Mouse (Mus musculus) stomach, embryonic 15.5 days (tissue): Measurements from ENCODE around the gene Creb1. TPM values are rescaled to one million over a fixed set of nuclear protein-coding genes. Genes with fewer than 3 reads are reported as not detected.
"Not testable (repeated sequence)": the region's sequence is repeated elsewhere in the genome, so short reads cannot be mapped to it uniquely, and the experiment has no call there.

Experiments
- ATAC-seq: fragments of 200-750 bp; cut with Nextera tagmentation; 2 replicates; pipeline ENCODE4 v1.8.0; 2017; ENCODE audit warnings: low read depth, moderate number of reproducible peaks, moderate TSS enrichment; ENCODE audit not compliant: insufficient read depth, low FRiP score
- H3K27ac ChIP-seq: fragments of 300-500 bp; sonication (generic); 2 replicates; pipeline ENCODE4 v1.5.1; 2015; ENCODE audit warnings: mild to moderate bottlenecking, inconsistent platforms
- H3K27me3 ChIP-seq: fragments of 300-500 bp; sonication (generic); replicated peaks from 2 replicates; pipeline ENCODE4 v1.6.1; 2015; ENCODE audit warnings: inconsistent platforms
- H3K36me3 ChIP-seq: fragments of 300-500 bp; sonication (generic); 2 replicates; pipeline ENCODE4 v1.6.1; 2015; ENCODE audit warnings: inconsistent platforms
- H3K4me1 ChIP-seq: fragments of 300-500 bp; sonication (generic); 2 replicates; pipeline ENCODE4 v1.6.1; 2015; ENCODE audit warnings: inconsistent platforms
- H3K4me2 ChIP-seq: fragments of 300-500 bp; sonication (generic); 2 replicates; pipeline ENCODE4 v1.6.1; 2015; ENCODE audit warnings: mild to moderate bottlenecking, inconsistent platforms
- H3K4me3 ChIP-seq: fragments of 300-500 bp; sonication (generic); replicated peaks from 2 replicates; pipeline ENCODE4 v1.5.1; 2015; ENCODE audit warnings: inconsistent platforms
- H3K9ac ChIP-seq: fragments of 300-500 bp; sonication (generic); 2 replicates; pipeline ENCODE4 v1.6.1; 2015; ENCODE audit warnings: inconsistent platforms
- H3K9me3 ChIP-seq: fragments of 300-500 bp; sonication (generic); 2 replicates; pipeline ENCODE4 v1.6.1; 2016; ENCODE audit warnings: inconsistent platforms
- WGBS: fragments of 180-500 bp; shearing (Covaris S2); methylation state at CpG from one replicate; pipeline ENCODE4 v1.1.7; 2015; 5-methylcytosine and 5-hydroxymethylcytosine counted together
- polyA plus RNA-seq: library from polyadenylated mRNA; unstranded; fragments of >200 nt; fragmentation: Nextera tagmentation; extraction: Ambion mirVana; gene quantifications from 2 replicates; pipeline ENCODE4 v1.2.1, GENCODE M21; 2015

Gene Creb1
- polyA plus RNA-seq, 1 experiment from 2014 or later = 27.5 TPM

DNA sequence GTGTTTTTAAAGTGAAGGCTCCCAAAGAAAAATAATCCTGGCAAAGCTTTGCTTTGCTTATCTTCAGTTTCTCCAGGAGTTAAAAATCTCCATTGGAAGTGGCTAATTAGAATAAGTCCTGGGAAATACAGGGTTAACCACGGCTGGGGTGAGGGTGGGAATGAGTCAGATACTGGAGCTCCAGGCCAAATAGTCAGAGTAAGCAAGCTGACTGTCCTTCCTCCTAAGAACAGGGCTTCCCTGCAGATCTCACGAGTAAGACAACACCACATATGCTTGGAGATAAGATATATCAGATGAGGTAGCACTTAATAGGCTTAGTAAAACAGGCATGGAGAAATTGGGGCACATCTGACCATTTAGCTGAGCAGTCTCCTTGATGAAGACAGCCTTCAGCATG lies 19.5 kb downstream of the Creb1 start:
- no peak for ATAC-seq
- 48% methylated on average over 2 of the region's 2 CpGs for WGBS

DNA sequence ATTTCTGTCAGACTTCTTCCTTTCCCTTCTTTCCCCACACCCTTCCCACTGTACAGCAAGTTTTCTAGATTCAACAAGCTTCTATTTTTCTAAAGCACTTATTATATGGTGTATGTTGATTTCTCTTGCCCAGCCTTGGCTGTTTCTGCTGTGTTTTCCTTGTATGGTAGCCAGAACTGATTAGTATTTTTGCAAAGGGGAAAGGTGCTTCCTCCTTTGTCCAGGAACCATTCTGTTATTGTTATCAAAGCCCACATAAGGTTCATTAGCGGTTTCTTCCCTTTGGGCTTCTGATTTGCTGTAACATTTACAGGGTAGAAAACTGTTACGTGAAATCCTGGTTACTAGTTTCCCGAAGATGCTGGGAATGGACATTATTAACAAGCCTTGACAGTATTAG lies 27.7 kb downstream of the Creb1 start:
- Histone ChIP-seq H3K4me3 (no peak overlapping the region), H3K4me2 (no peak overlapping the region), H3K9me3 (no peaks in the 10 kb centered on the region), H3K9ac (no peak overlapping the region), H3K27me3 (no peaks in the 10 kb centered on the region), H3K4me1 (no peaks in the 10 kb centered on the region), H3K36me3 (peaks cover 2% of the 10 kb centered on the region; the same call in 1 of the 2 replicates), H3K27ac (no peak overlapping the region)
- no peak for ATAC-seq
- WGBS = 91% methylated on average over 3 of the region's 3 CpGs

More for the DNA sequence above, 19.5 kb downstream of the Creb1 start:
- H3K27ac ChIP-seq = no peak overlapping the region
- no peaks in the 10 kb centered on the region; the same call in 1 of the 2 replicates for H3K36me3 ChIP-seq
- H3K9me3 ChIP-seq = no peaks in the 10 kb centered on the region
- H3K4me3 ChIP-seq = no peak overlapping the region
- H3K4me2 ChIP-seq = no peak overlapping the region
- no peaks in the 10 kb centered on the region for H3K4me1 ChIP-seq
- H3K9ac ChIP-seq = no peak overlapping the region
- H3K27me3 ChIP-seq = no peaks in the 10 kb centered on the region

DNA sequence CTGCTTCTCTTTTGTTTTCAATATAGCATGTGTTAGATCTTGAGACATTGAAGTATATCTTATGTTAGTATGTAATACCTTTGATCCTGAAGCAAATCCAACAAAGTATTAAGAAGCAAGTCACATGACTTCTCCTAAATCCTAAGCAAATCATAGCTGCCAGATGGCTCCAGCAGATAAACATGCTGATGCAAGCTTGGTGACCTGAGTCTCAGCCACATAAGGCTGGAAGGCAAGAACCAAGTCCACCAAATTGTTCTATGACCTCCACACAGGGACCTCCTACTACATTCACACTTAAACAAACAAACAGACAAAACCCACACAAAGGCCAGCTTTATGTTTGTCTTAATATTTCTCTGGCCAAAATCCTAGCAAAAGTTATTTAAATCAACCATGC lies 35.8 kb downstream of the Creb1 start:
- H3K4me1 ChIP-seq = no peaks in the 10 kb centered on the region
- H3K27ac ChIP-seq = no peak overlapping the region
- H3K4me3 ChIP-seq = no peak overlapping the region
- peaks cover 8% of the 10 kb centered on the region; the same call in 1 of the 2 replicates for H3K36me3 ChIP-seq
- no peak for ATAC-seq
- H3K4me2 ChIP-seq = no peak overlapping the region
- no peaks in the 10 kb centered on the region for H3K9me3 ChIP-seq
- no peaks in the 10 kb centered on the region for H3K27me3 ChIP-seq
- H3K9ac ChIP-seq = no peak overlapping the region

DNA sequence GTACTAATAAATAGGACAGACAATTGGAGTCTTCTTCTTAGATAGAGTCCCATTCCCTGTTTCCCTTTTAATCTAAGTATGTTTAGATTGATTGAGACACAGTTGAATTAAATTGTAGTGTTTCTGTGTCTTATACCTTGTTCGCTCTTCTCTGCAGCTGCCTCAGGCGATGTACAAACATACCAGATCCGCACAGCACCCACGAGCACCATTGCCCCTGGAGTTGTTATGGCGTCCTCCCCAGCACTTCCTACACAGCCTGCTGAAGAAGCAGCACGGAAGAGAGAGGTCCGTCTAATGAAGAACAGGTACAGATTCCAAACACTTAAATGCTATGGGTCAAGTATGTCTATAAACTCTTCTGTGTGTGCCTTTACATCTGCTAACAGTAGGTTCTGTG lies 43.6 kb downstream of the Creb1 start:
- Histone ChIP-seq H3K27me3 (no peaks in the 10 kb centered on the region), H3K36me3 (peaks cover 7% of the 10 kb centered on the region; the same call in 1 of the 2 replicates), H3K4me3 (no peak overlapping the region), H3K9me3 (no peaks in the 10 kb centered on the region), H3K4me2 (no peak overlapping the region), H3K4me1 (no peaks in the 10 kb centered on the region), H3K27ac (no peak overlapping the region), H3K9ac (no peak overlapping the region)
- 87% methylated on average over 7 of the region's 7 CpGs for WGBS
- no peak for ATAC-seq

DNA sequence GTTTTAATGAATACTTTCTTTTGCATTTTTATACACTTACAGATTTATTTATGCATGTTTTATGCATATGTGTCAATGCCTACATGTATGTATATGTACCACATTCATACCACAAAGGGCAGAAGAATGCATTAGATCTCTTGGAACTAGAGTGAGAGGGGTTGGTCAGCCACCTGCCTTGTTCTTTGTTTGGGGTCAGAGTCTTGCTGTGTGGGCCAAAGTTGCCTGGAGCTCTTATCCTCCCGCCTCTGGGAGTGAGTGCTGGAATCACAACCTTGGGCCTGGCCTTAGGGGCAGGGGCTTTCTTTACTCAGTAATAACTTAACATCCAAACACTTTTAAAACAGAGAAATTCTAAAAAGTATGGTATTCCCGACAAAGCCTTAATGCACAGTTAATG lies 44.3 kb downstream of the Creb1 start:
- peaks cover 11% of the 10 kb centered on the region; the same call in 1 of the 2 replicates for H3K36me3 ChIP-seq
- WGBS = 81% methylated on average over 2 of the region's 2 CpGs
- H3K9me3 ChIP-seq = no peaks in the 10 kb centered on the region

DNA sequence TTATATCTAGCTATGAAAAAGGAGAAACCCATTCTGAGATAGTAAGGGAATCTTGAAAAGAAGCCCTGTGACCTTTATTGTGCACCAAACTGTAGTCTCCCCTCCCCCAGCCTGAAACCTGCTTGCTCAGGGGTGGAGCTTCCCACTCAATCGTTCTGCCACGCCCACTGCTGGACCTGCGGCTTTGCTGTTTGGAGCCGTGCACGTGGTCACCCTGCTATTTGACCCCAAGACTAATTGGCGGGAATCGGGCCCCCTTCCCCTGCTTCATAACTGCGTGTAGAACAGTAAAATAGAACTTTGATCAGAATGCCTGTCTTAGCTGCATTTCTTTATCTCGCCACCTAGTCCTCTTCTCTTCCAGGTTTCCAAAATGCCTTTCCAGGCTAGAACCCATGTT lies 45.5 kb downstream of the Creb1 start:
- not testable (repeated sequence) for H3K4me1 ChIP-seq, H3K4me2 ChIP-seq, H3K9ac ChIP-seq, ATAC-seq, H3K27ac ChIP-seq, H3K4me3 ChIP-seq, H3K9me3 ChIP-seq, H3K27me3 ChIP-seq, H3K36me3 ChIP-seq
- 51% methylated on average over 9 of the region's 9 CpGs for WGBS

More for the DNA sequence above, 44.3 kb downstream of the Creb1 start:
- no peak overlapping the region for H3K9ac ChIP-seq
- no peaks in the 10 kb centered on the region for H3K4me1 ChIP-seq
- no peak for ATAC-seq
- no peak overlapping the region for H3K27ac ChIP-seq
- no peaks in the 10 kb centered on the region for H3K27me3 ChIP-seq
- H3K4me2 ChIP-seq = no peak overlapping the region
- H3K4me3 ChIP-seq = no peak overlapping the region

DNA sequence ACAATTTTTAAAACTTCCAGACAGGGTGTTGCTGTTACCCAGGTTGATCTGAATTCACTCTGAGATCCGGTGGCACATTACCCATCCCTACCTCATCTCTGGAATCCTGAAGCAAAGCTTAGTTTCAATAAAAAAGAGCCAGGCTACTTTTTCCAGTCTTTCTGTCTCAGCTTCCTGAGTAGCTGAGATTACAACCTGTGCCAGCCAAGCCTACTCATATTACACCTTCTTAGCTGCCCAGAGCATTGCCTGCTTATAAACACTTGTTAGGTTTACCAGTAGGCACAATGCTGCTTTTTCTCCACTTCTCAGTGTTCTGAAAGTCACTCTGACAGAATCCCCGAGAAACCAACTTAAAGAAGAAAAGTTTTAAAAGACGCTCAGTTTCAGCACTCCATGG lies 46.4 kb downstream of the Creb1 start:
- no peaks in the 10 kb centered on the region for H3K4me1 ChIP-seq
- WGBS = 93% methylated on average over 3 of the region's 3 CpGs
- no peak for ATAC-seq
- no peaks in the 10 kb centered on the region for H3K27me3 ChIP-seq
- peaks cover 10% of the 10 kb centered on the region; the same call in 1 of the 2 replicates for H3K36me3 ChIP-seq
- H3K9me3 ChIP-seq = no peaks in the 10 kb centered on the region
- no peak overlapping the region for H3K27ac ChIP-seq
- H3K4me2 ChIP-seq = no peak overlapping the region
- no peak overlapping the region for H3K9ac ChIP-seq
- H3K4me3 ChIP-seq = no peak overlapping the region

DNA sequence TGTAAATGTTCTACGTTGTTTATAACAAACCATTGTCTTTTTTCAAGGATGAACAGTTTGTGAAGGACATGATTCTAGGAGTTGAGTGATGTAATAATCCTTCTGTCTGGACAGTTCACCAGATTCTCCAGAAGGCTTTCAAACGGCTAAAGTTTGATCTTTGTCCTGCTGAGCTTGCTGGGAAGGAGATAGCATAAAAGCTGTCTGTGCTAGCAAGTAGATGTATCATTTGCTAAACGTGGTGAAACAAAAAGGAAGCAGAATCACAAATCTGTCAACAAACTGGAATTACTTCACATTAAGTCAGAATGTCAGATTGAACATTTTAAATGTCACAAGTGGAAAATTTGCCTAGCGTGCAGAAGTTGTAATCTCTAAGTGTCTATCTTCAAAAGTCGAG lies 66.5 kb downstream of the Creb1 start:
- Histone ChIP-seq H3K27ac (no peak overlapping the region), H3K4me1 (0 out of 2 replicates have a peak, but pooled peaks cover 4% of the 10 kb centered on the region), H3K4me3 (no peak overlapping the region), H3K4me2 (no peak overlapping the region), H3K9me3 (no peaks in the 10 kb centered on the region), H3K27me3 (no peaks in the 10 kb centered on the region), H3K36me3 (no peaks in the 10 kb centered on the region), H3K9ac (no peak overlapping the region)
- ATAC-seq = no peak
- WGBS = 53% methylated on average over 5 of the region's 5 CpGs

DNA sequence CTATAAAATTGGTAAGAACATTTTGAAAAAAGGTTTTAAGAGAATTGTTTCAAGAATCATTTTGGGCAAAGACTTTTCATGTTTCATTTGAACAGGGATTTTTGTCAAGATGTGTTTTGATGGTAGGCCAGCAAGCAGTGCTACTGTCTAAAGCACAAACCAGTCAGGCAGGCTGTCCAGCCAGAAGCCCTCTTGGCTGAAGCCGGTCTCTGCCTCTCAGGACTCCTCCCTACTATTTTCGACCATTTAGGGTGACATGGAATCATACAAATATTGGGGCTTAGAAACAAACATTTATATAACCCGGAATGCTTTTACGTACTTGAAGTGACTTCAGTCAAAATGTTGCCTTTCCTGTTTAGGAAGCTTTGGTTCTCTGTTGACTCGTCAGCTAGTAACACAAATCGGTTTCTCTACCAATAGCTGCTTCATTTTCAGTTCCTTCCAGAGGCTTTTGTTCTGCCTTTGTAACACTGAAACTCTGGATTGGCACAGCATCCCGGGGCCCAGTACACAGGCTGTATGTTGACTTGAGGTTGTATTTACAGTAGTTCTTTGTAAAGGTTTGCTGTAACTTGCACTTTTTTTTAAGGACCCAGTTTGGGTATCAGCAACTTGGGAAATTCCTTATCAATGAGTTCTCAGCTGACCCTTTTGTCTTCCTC lies 68.1 kb downstream of the Creb1 start:
- Histone ChIP-seq H3K9me3 (no peaks in the 10 kb centered on the region), H3K36me3 (no peaks in the 10 kb centered on the region), H3K4me3 (no peak overlapping the region), H3K4me1 (0 out of 2 replicates have a peak, but pooled peaks cover 4% of the 10 kb centered on the region), H3K4me2 (no peak overlapping the region), H3K27ac (peak overlapping the region; percentile 48; the same call in 1 of the 2 replicates), H3K9ac (no peak overlapping the region), H3K27me3 (no peaks in the 10 kb centered on the region)
- no peak for ATAC-seq
- WGBS = 68% methylated on average over 7 of the region's 7 CpGs

DNA sequence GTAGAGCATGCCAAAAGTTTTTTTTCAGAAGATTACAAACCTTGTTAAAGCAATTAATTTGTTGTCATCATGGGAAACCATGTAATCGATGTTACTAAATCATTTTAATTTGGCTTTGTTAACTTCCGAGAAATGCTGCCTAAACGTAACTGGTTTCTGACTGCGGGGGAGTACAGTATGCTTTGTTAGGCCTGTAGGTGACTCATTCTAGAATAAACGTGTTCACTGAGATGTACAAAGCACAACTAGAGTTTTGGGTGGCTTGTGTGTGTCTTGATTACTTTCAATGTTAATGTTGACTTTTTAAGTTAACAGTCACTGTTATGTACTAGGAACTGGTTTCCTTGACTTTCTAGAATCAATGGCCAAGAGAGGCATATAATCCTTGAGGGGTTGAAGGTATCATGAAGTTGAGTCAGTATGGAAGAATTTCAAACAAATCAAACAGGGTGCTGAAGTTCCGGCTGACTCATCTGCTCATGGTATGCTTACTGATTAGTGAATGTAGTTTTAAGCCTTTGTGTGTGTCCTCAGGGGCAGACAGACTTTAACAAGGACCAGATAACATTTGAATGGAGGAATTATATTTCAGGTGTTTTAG lies 68.9 kb downstream of the Creb1 start:
- H3K27ac ChIP-seq = no peak overlapping the region
- WGBS = 69% methylated on average over 6 of the region's 6 CpGs

DNA sequence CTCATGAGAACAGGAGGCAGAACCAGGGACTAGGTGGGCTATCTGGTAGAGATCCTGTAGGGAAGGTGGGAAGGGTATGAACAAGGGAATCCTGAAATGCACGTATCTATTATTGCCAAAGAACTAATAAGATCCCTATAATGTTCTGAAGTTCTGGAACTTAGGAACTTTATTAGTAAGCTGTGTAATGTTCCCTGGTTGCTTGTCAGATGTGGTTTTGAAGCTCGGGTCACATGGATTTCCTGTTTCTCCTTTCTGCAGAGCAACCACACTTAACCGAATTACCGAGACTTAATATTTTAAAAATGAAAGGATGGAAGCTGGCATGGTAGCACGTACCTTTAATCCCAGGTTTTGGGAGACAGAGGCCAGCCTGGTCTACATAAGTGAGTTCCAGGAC lies 70.9 kb downstream of the Creb1 start:
- ATAC-seq = no peak
- Histone ChIP-seq H3K4me3 (no peak overlapping the region), H3K27ac (no peak overlapping the region), H3K9me3 (no peaks in the 10 kb centered on the region), H3K4me2 (no peak overlapping the region), H3K27me3 (no peaks in the 10 kb centered on the region), H3K9ac (no peak overlapping the region), H3K36me3 (peaks cover 8% of the 10 kb centered on the region; the same call in 1 of the 2 replicates), H3K4me1 (0 out of 2 replicates have a peak, but pooled peaks cover 4% of the 10 kb centered on the region)
- 87% methylated on average over 5 of the region's 5 CpGs for WGBS

More for the DNA sequence above, 68.9 kb downstream of the Creb1 start:
- no peaks in the 10 kb centered on the region for H3K27me3 ChIP-seq
- no peaks in the 10 kb centered on the region for H3K36me3 ChIP-seq
- no peaks in the 10 kb centered on the region for H3K9me3 ChIP-seq
- H3K9ac ChIP-seq = no peak overlapping the region
- ATAC-seq = no peak; the same call in 1 of the 2 replicates
- 0 out of 2 replicates have a peak, but pooled peaks cover 4% of the 10 kb centered on the region for H3K4me1 ChIP-seq
- H3K4me2 ChIP-seq = no peak overlapping the region
- H3K4me3 ChIP-seq = no peak overlapping the region

DNA sequence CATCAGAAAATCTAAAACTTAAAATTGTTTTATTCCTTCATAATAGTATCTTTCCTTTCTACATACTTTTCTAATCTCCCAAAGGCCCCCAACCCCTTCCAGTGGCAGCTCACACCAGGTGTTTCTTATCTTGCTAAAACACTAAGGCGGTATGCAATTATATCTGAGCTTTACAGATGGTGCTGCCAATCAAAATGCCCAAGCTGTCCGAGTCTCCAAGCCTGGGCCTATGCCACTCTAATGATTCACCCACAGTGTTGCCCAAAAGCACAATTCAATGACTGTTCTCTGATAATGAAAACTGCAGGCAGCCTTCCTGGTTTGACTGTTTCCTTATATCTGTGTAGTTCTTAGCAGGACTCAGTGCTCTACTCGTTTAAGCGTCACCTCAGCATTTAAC lies 76.7 kb downstream of the Creb1 start:
- 46% methylated on average over 4 of the region's 4 CpGs for WGBS
- no peak overlapping the region for H3K9ac ChIP-seq
- peak; percentile 71; the same call in 1 of the 2 replicates for ATAC-seq
- H3K4me1 ChIP-seq = no peaks in the 10 kb centered on the region
- H3K4me2 ChIP-seq = no peak overlapping the region
- peaks cover 8% of the 10 kb centered on the region; the same call in 1 of the 2 replicates for H3K36me3 ChIP-seq
- no peak overlapping the region for H3K4me3 ChIP-seq
- no peaks in the 10 kb centered on the region for H3K9me3 ChIP-seq
- no peak overlapping the region for H3K27ac ChIP-seq
- no peaks in the 10 kb centered on the region for H3K27me3 ChIP-seq
